Mouse (Mus musculus) liver, embryonic 14 days (tissue): Measurements from ENCODE around the gene Miox. TPM values are rescaled to one million over a fixed set of nuclear protein-coding genes. Genes with fewer than 3 reads are reported as not detected.

Source experiments
- polyA plus RNA-seq: library from polyadenylated mRNA; depleted of rRNA; stranded (reverse); fragments of >200 nt; gene quantifications from 2 replicates; pipeline ENCODE4 v1.2.3, GENCODE M21; 2012; rRNA removed

Miox gene
- polyA plus RNA-seq = 7.3 and 11.5 TPM in 2 replicates

DNA sequence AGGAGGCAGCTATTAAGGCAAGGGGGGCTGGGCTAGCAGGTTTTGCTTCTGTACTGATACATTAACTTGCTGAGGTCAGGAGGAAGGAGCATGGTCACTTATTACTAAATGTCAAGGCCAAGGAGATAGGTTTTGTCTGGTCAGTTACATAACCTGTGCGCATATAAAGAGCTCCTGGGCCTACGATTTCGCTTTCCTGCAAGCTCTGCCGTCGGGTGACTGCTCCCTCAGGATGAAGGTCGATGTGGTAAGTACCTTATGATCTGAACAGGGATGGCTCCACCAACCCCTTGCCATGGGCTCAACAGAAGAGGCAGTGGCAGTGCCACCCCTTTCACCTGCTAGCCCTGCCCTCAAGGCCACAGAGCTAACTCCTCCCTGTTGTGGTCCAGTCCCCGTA, at the start of gene Miox:
Gene Miox, plus strand, starts transcription at position 128 of the 400 bp plus-strand sequence.

GRCm38 (mm10) chr15:89315190-89315731, 18.9 kb upstream of the Miox start, which contains the start of gene Sbf1:
TSS of gene Sbf1 (minus strand) at chr15:89315311.

GRCm38 (mm10) chr15:89322670-89323522, 11.3 kb upstream of the Miox start, which contains the start of gene Adm2:
TSS of gene Adm2 (plus strand) at chr15:89322720.

GRCm38 (mm10) chr15:89355241-89356187, 21.3 kb downstream of the Miox start, which contains the start of the genes Lmf2 and Ncaph2:
TSS of gene Lmf2 (minus strand) at chr15:89355659.
TSS of gene Ncaph2 (plus strand) at chr15:89355719.

DNA sequence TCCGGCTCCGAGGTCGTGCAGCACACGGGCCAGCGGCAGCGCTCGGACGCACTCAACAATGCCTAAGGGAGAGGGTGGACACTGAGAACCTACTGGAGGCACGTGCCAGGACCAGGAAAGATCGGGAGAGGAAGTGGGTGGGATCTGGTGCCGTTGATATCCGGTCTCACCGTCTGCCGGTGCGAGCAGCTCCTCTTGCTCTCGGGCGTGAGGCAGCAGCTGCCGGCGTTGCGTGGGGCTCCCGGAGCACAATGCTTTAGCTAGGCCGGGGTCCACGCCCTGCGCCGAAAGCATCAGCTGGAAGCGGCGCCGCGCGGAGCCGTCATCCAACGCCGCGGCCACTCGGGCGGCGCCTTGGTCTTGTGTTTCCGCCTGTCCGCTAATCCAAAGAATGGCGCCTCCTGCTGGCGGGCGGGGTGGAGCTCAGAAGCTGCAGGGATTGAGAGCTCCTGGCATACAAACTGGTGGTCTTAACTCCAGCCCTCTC, 39.6 kb downstream of the Miox start, which contains the start of gene Sco2:
Gene Sco2, minus strand, starts transcription at position 85 of the 487 bp plus-strand sequence.

GRCm38 (mm10) chr15:89376957-89377356, 42.8 kb downstream of the Miox start, which contains the start of gene Tymp:
TSS of gene Tymp (minus strand) at chr15:89377039.

GRCm38 (mm10) chr15:89378831-89379401, 44.7 kb downstream of the Miox start, which contains the start of gene Odf3b:
TSS of gene Odf3b (minus strand) at chr15:89379282.

DNA sequence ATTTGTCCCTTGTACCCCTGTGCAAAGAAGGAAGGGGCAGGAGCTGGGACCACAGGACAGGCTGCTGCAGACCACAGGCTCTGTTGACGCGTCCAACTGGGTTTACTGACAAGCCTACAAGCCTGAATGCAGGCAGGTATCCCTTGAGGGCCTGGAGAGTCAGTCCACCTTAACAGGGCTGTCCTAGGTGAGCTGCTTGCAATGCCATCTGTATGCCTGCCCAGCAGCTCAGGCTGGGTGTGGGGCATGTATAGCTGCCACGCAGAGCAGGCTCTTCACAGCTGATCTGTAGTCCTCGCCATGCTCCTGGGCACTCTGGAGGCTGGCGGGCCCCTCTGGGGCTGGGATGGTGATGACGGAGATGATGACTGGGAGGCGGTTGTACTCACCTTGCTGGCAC, 50.4 kb downstream of the Miox start, which contains the start of gene Klhdc7b:
Gene Klhdc7b, plus strand, starts transcription at position 301 of the 400 bp plus-strand sequence.

Other genes starting within 250 kb of the Miox start
- gene Selenoo, start 245.3 kb upstream of the Miox start, polyA plus RNA-seq = 7.7 and 8.5 TPM in 2 replicates
- gene Tubgcp6, start 211.3 kb upstream of the Miox start, polyA plus RNA-seq = 8.1 and 12.8 TPM in 2 replicates
- 8.0 and 8.1 TPM in 2 replicates for gene Hdac10, start 205.7 kb upstream of the Miox start, polyA plus RNA-seq
- gene Mapk12, start 193.7 kb upstream of the Miox start, polyA plus RNA-seq = 2.0 and 2.1 TPM in 2 replicates
- 0.76 and 0.80 TPM in 2 replicates for gene Mapk11, start 184.8 kb upstream of the Miox start, polyA plus RNA-seq
- gene Plxnb2, start 153.6 kb upstream of the Miox start, polyA plus RNA-seq = 23.7 and 25.5 TPM in 2 replicates
- gene Dennd6b, start 137.9 kb upstream of the Miox start, polyA plus RNA-seq = 3.8 and 4.2 TPM in 2 replicates
- 14.0 and 15.3 TPM in 2 replicates for gene Ppp6r2, start 122.8 kb upstream of the Miox start, polyA plus RNA-seq
- 27.9 and 28.3 TPM in 2 replicates for gene Sbf1, start 19.1 kb upstream of the Miox start, polyA plus RNA-seq
- 1.8 and 2.0 TPM in 2 replicates for gene Adm2, start 11.7 kb upstream of the Miox start, polyA plus RNA-seq
- gene Lmf2, start 21.3 kb downstream of the Miox start, polyA plus RNA-seq = 11.6 and 12.4 TPM in 2 replicates
- gene Ncaph2, start 21.3 kb downstream of the Miox start, polyA plus RNA-seq = 65.4 and 75.6 TPM in 2 replicates
- 9.4 and 11.0 TPM in 2 replicates for gene Sco2, start 39.4 kb downstream of the Miox start, polyA plus RNA-seq
- gene Tymp, start 42.6 kb downstream of the Miox start, polyA plus RNA-seq = 0.68 and 0.70 TPM in 2 replicates
- gene Odf3b, start 44.9 kb downstream of the Miox start, polyA plus RNA-seq = 0.75 and 0.85 TPM in 2 replicates
- not detected in 2 replicates for gene Klhdc7b, start 50.5 kb downstream of the Miox start, polyA plus RNA-seq
- gene Syce3, start 76.1 kb downstream of the Miox start, polyA plus RNA-seq = not detected in 2 replicates
- gene Cpt1b, start 91.5 kb downstream of the Miox start, polyA plus RNA-seq = 1.6 and 2.0 TPM in 2 replicates
- 0.89 and 0.97 TPM in 2 replicates for gene C730034F03Rik, start 95.2 kb downstream of the Miox start, polyA plus RNA-seq
- gene Gm44502, start 95.3 kb downstream of the Miox start, polyA plus RNA-seq = 0.23 and 0.29 TPM in 2 replicates
- gene Chkb, start 95.5 kb downstream of the Miox start, polyA plus RNA-seq = 17.1 and 19.3 TPM in 2 replicates
- 0.01 and 0.03 TPM in 2 replicates for gene Mapk8ip2, start 119.5 kb downstream of the Miox start, polyA plus RNA-seq
- gene Arsa, start 143.0 kb downstream of the Miox start, polyA plus RNA-seq = 3.1 and 3.4 TPM in 2 replicates
- 1.8 and 2.0 TPM in 2 replicates for gene Shank3, start 165.2 kb downstream of the Miox start, polyA plus RNA-seq
- 0.05 and 0.09 TPM in 2 replicates for gene Acr, start 233.9 kb downstream of the Miox start, polyA plus RNA-seq